8 mouse cellular contexts compared by ENCODE assay signal in the genomic region with DNA sequence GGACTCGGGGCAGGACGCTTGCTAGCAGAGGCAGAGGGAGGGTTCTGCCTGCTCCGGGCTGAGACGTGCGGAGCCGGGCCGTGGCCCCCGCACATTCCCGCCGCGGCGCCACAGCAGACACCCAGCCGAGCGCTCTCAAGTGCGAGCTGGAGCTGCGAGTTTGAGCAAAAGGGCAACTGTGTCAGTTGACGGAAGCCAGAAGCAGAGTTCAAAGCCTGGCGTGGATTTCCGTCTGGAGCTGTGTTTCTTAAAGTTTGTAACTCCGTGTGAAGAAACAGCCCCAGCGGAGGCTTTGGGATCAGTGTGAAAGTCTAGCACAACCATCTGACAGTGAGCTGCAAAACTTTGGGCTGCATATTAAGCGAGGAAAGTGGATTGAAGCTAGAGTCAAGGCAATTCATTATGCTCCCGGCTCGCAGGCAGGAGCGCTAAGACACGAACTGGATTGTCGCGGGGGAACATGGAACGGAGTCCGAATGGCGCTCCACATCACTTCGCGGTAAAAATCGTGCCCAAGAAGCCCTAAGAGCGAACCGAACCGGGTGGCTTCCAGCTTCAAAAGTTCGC. TPM values are rescaled to one million over a fixed set of nuclear protein-coding genes. Genes with fewer than 3 reads are reported as not detected.
DNase-seq lines count a peak whose midpoint lies in the region; ATAC-seq and TF ChIP-seq lines count a peak whose summit lies in the region.

No protein-coding gene starts in this region.

- TF ChIP-seq POLR2A in ES-Bruce4 (IDR thresholded peaks at IDR 0.05; ENCODE audit: insufficient read depth, low read length): peak; percentile 20
- no peak; the same call in none of the 2 replicates for TF ChIP-seq POLR2A in testis, adult 2 months (IDR thresholded peaks at IDR 0.05; ENCODE audit: control insufficient read depth, low read depth, low read length)

- peak overlapping the region; percentile 95 for H3K27ac ChIP-seq in ES-Bruce4 (ENCODE audit: insufficient read depth, low read length)
- peak overlapping the region; percentile 99 for H3K27ac ChIP-seq in forebrain, embryonic 12.5 days
- H3K27ac ChIP-seq in heart, postnatal 0 days (ENCODE audit: low read depth): peak overlapping the region; percentile 99
- H3K27ac ChIP-seq in liver, embryonic 16.5 days (ENCODE audit: low read length): peak overlapping the region; percentile 100
- H3K27ac ChIP-seq in neural tube, embryonic 13.5 days (replicated peaks): peak overlapping the region; percentile 100
- peak overlapping the region; percentile 96 for H3K27ac ChIP-seq in testis, adult 2 months (ENCODE audit: control insufficient read depth, insufficient read depth, low read depth, low read length)

- H3K4me3 ChIP-seq in ES-Bruce4 (ENCODE audit: low read depth, low read length): peak overlapping the region; percentile 89
- H3K4me3 ChIP-seq in forebrain, embryonic 12.5 days (replicated peaks): peak overlapping the region; percentile 100
- peak overlapping the region; percentile 57 for H3K4me3 ChIP-seq in heart, postnatal 0 days (ENCODE audit: low read depth, low read length)
- peak overlapping the region; percentile 79 for H3K4me3 ChIP-seq in liver, embryonic 16.5 days (ENCODE audit: low read depth, low read length)
- H3K4me3 ChIP-seq in neural tube, embryonic 13.5 days: peak overlapping the region; percentile 100
- peak overlapping the region; percentile 88 for H3K4me3 ChIP-seq in testis, adult 2 months (ENCODE audit: control insufficient read depth, low read depth, low read length)

- peak; percentile 22 for ATAC-seq in forebrain, embryonic 12.5 days (ENCODE audit: low FRiP score)
- ATAC-seq in heart, postnatal 0 days (ENCODE audit: insufficient read depth, low read depth): peak; percentile 44
- peak; percentile 28 for ATAC-seq in liver, embryonic 16.5 days (ENCODE audit: low read depth)
- peak; percentile 29 for ATAC-seq in neural tube, embryonic 13.5 days (ENCODE audit: low read depth)

- DNase-seq in c-Kit-positive CD71-positive TER-119-positive erythroid progenitor cells, embryonic 14.5 days (ENCODE audit: low spot score): peak; percentile 89
- peak; percentile 94 for DNase-seq in heart, postnatal 0 days (ENCODE audit: low spot score)
- peak; percentile 88 to 95 for DNase-seq in kidney, postnatal 4 days

- H3K9ac ChIP-seq in ES-Bruce4 (ENCODE audit: low read depth, poor library complexity, severe bottlenecking): peak overlapping the region; percentile 99
- H3K9ac ChIP-seq in forebrain, embryonic 12.5 days: peak overlapping the region; percentile 80
- H3K9ac ChIP-seq in heart, postnatal 0 days (replicated peaks; ENCODE audit: low read depth, low read length): peak overlapping the region; percentile 69
- H3K9ac ChIP-seq in liver, embryonic 16.5 days (ENCODE audit: low read depth, low read length): peak overlapping the region; percentile 92
- peak overlapping the region; percentile 100 for H3K9ac ChIP-seq in neural tube, embryonic 13.5 days

- no peaks in the 10 kb centered on the region for H3K9me3 ChIP-seq in ES-Bruce4 (replicated peaks; ENCODE audit: control insufficient read depth, insufficient read depth, low read length, poor library complexity, severe bottlenecking)
- no peaks in the 10 kb centered on the region for H3K9me3 ChIP-seq in forebrain, embryonic 12.5 days
- H3K9me3 ChIP-seq in heart, postnatal 0 days (replicated peaks; ENCODE audit: control insufficient read depth, low read length): no peaks in the 10 kb centered on the region
- no peaks in the 10 kb centered on the region for H3K9me3 ChIP-seq in liver, embryonic 16.5 days (replicated peaks; ENCODE audit: control insufficient read depth, low read length)
- H3K9me3 ChIP-seq in neural tube, embryonic 13.5 days: no peaks in the 10 kb centered on the region

- H3K36me3 ChIP-seq in ES-Bruce4 (ENCODE audit: control insufficient read depth, insufficient read depth, low read length, poor library complexity, severe bottlenecking): no peaks in the 10 kb centered on the region
- no peaks in the 10 kb centered on the region for H3K36me3 ChIP-seq in forebrain, embryonic 12.5 days (replicated peaks)
- H3K36me3 ChIP-seq in heart, postnatal 0 days (replicated peaks; ENCODE audit: control insufficient read depth, insufficient read depth, low read length): no peaks in the 10 kb centered on the region
- H3K36me3 ChIP-seq in liver, embryonic 16.5 days (ENCODE audit: control insufficient read depth, insufficient read depth): no peaks in the 10 kb centered on the region
- H3K36me3 ChIP-seq in neural tube, embryonic 13.5 days: no peaks in the 10 kb centered on the region
- no peaks in the 10 kb centered on the region for H3K36me3 ChIP-seq in testis, adult 2 months (ENCODE audit: control insufficient read depth, insufficient read depth, low read length)

- WGBS in forebrain, embryonic 12.5 days: under 1% methylated on average over 38 of the region's 38 CpGs
- under 1% methylated on average over 38 of the region's 38 CpGs for WGBS in heart, postnatal 0 days
- under 1% methylated on average over 38 of the region's 38 CpGs for WGBS in liver, embryonic 16.5 days (ENCODE audit: insufficient replicate concordance)
- WGBS in neural tube, embryonic 13.5 days: under 1% methylated on average over 38 of the region's 38 CpGs

- H3K4me2 ChIP-seq in forebrain, embryonic 12.5 days: peak overlapping the region; percentile 93
- peak overlapping the region; percentile 76 for H3K4me2 ChIP-seq in heart, postnatal 0 days (ENCODE audit: low read depth, low read length)
- peak overlapping the region; percentile 100 for H3K4me2 ChIP-seq in liver, embryonic 16.5 days (ENCODE audit: low read depth, low read length)
- peak overlapping the region; percentile 97 for H3K4me2 ChIP-seq in neural tube, embryonic 13.5 days

- no peak for TF ChIP-seq CTCF in ES-Bruce4 (IDR thresholded peaks at IDR 0.05; ENCODE audit: low read depth, low read length)
- no peak for TF ChIP-seq CTCF in heart, postnatal 0 days (IDR thresholded peaks at IDR 0.05; ENCODE audit: low read depth)
- no peak; the same call in 1 of the 2 replicates for TF ChIP-seq CTCF in testis, adult 2 months (IDR thresholded peaks at IDR 0.05; ENCODE audit: control insufficient read depth, insufficient read depth, insufficient replicate concordance, low read depth, low read length)

- TF ChIP-seq EP300 in ES-Bruce4 (IDR thresholded peaks at IDR 0.05; ENCODE audit: insufficient read depth, low read depth, low read length): peak; percentile 60; the same call in 1 of the 2 replicates
- TF ChIP-seq EP300 in heart, postnatal 0 days (IDR thresholded peaks at IDR 0.05; ENCODE audit: low read depth): peak; percentile 65; the same call in 1 of the 2 replicates

- H3K27me3 ChIP-seq in ES-Bruce4 (ENCODE audit: control insufficient read depth, insufficient read depth, low read length, poor library complexity, severe bottlenecking): no peaks in the 10 kb centered on the region
- no peaks in the 10 kb centered on the region for H3K27me3 ChIP-seq in forebrain, embryonic 12.5 days
- no peaks in the 10 kb centered on the region for H3K27me3 ChIP-seq in heart, postnatal 0 days (ENCODE audit: control insufficient read depth, insufficient read depth, low read length)
- H3K27me3 ChIP-seq in liver, embryonic 16.5 days (ENCODE audit: control insufficient read depth, insufficient read depth, low read depth, low read length): no peaks in the 10 kb centered on the region
- H3K27me3 ChIP-seq in neural tube, embryonic 13.5 days: no peaks in the 10 kb centered on the region
- H3K27me3 ChIP-seq in testis, adult 2 months (ENCODE audit: control insufficient read depth, insufficient read depth, low read length): no peaks in the 10 kb centered on the region

- no peaks in the 10 kb centered on the region for H3K4me1 ChIP-seq in ES-Bruce4 (ENCODE audit: control insufficient read depth, insufficient read depth, low read length)
- peaks cover 25% of the 10 kb centered on the region for H3K4me1 ChIP-seq in forebrain, embryonic 12.5 days
- H3K4me1 ChIP-seq in heart, postnatal 0 days (ENCODE audit: control insufficient read depth, insufficient read depth): peaks cover 19% of the 10 kb centered on the region
- peaks cover 20% of the 10 kb centered on the region for H3K4me1 ChIP-seq in liver, embryonic 16.5 days (ENCODE audit: control insufficient read depth, low read depth, low read length)
- H3K4me1 ChIP-seq in neural tube, embryonic 13.5 days (replicated peaks): peaks cover 21% of the 10 kb centered on the region
- peaks cover 19% of the 10 kb centered on the region for H3K4me1 ChIP-seq in testis, adult 2 months (ENCODE audit: control insufficient read depth, insufficient read depth, low read length)

RNA-seq across cellular contexts. Expression of a gene that starts 0.8 kb away (rescaled TPM):
- polyA plus RNA-seq in ES-Bruce4 (2011; ENCODE audit: insufficient read depth, insufficient read length, low read depth, missing spikeins): 119 and 123 TPM in 2 replicates
- 50.4 and 51.5 TPM in 2 replicates for polyA plus RNA-seq in forebrain, embryonic 12.5 days (2016; fragmentation: Nextera tagmentation; extraction: Ambion mirVana)
- total RNA-seq in heart, postnatal 0 days (2014; rRNA removed; ENCODE audit: low replicate concordance): 27.9 and 33.3 TPM in 2 replicates
- polyA plus RNA-seq in heart, postnatal 0 days (2015; fragmentation: Nextera tagmentation; extraction: Ambion mirVana): 9.7 and 10.1 TPM in 2 replicates
- polyA plus RNA-seq in liver, embryonic 16.5 days (2015; fragmentation: Nextera tagmentation; extraction: Ambion mirVana): 7.6 and 7.9 TPM in 2 replicates
- polyA plus RNA-seq in neural tube, embryonic 13.5 days (2015; fragmentation: Nextera tagmentation; extraction: Ambion mirVana): 31.8 and 37.3 TPM in 2 replicates
- 33.9 and 36.4 TPM in 2 replicates for polyA plus RNA-seq in testis, adult 2 months (2012; rRNA removed)

Comparison
In these comparisons a context has a peak if more than half of its experiments do, and no peak if none do; other contexts are left out.
1. Peak in every context shown above with its lines: DNase-seq, ATAC-seq, H3K4me3 ChIP-seq and H3K27ac ChIP-seq.